Mouse (Mus musculus): ENCODE results near the gene A430033K04Rik. TPM values are rescaled to one million over a fixed set of nuclear protein-coding genes. Genes with fewer than 3 reads are reported as not detected.

Gene A430033K04Rik
- total RNA-seq, 2 experiments from 2014 or later = 15.4 TPM

DNA sequence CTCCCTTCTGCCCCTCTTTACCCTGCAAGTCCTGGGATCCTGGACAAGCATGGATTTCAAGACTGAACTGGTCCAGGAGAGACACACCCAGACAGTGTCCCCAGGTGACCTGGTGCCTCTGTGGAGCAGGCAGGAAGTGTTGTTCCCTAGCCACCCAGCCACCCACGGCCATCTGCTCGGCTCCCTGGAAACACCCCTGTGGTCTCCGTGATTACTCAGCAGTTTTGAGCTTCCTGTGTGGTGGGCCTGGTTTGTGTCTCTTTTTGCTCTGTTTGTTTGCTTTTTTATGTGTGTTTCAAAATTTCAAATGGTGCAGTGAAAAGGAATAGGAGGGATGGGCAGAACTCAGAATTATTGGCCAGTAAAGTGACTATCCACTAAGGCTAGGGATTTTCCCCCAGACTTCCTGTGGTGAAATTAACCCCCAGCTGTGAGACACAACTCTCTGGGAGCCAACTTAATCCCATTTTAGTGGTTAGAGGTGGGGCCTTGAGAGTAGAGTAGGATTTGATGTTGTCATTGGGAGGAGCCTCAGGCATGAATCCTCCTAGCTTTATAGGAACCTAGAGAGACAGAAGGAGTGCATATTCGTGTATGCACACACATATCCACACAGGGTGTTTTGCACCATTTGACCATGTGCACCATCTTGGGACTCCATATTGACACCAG lies 72.0 kb downstream of the A430033K04Rik start:
- no peak for DNase-seq (ENCODE audit: extremely low spot score in 1 of 2, low spot score in 1 of 2)

- DNase-seq (ENCODE audit: extremely low spot score in 1 of 2, low spot score in 1 of 2) = no peak
Measured at GRCm38 (mm10) chr5:138697466-138697865, 74.8 kb downstream of the A430033K04Rik start.

Small RNAs within 50 kb of the gene (microRNA-seq; reads per million reads assigned to microRNA genes)
- gene Gm24082 = 0 reads per million in 2 experiments

Other genes starting within 250 kb of the A430033K04Rik start
- 10 to 100 TPM; 24.9 to 26.3 TPM for gene Zfp157, start 181.4 kb upstream of the A430033K04Rik start, total RNA-seq (2021)
- gene 1700123K08Rik, start 58.1 kb upstream of the A430033K04Rik start, total RNA-seq (2021) = not detected
- gene Zfp68, start 3.1 kb upstream of the A430033K04Rik start, total RNA-seq (2021) = 10 to 100 TPM; 27.9 to 29.4 TPM
- gene Fam20c, start 131.7 kb downstream of the A430033K04Rik start, total RNA-seq (2021) = 10 to 100 TPM; 31.2 to 31.7 TPM
- gene Gm5294, start 197.2 kb downstream of the A430033K04Rik start, total RNA-seq (2021) = not detected